Mouse (Mus musculus): ENCODE data around the gene Bmp6.

Bmp6 gene

GRCm38 (mm10) chr13:38344713-38345430 lies at the start of gene Bmp6:
Bmp6 (plus strand) TSS chr13:38345107.
- peak; percentile 80 for DNase-seq

- DNase-seq, result no peak
These were observed 48.7 kb upstream of the Bmp6 start for GRCm38 (mm10) chr13:38296166-38296565.

- DNase-seq, result peak; percentile 15
These were observed 48.3 kb upstream of the Bmp6 start for GRCm38 (mm10) chr13:38296601-38297000.

GRCm38 (mm10) chr13:38311125-38311524 lies 33.8 kb upstream of the Bmp6 start:
- no peak for DNase-seq

GRCm38 (mm10) chr13:38312357-38313040 lies 32.4 kb upstream of the Bmp6 start:
- DNase-seq, result no peak

GRCm38 (mm10) chr13:38314590-38314989 lies 30.3 kb upstream of the Bmp6 start:
- DNase-seq, result no peak

- DNase-seq, result no peak
These were observed 26.5 kb upstream of the Bmp6 start for GRCm38 (mm10) chr13:38318418-38318817.

GRCm38 (mm10) chr13:38320354-38320753 lies 24.6 kb upstream of the Bmp6 start:
- no peak for DNase-seq

- no peak for DNase-seq
These were observed 20.5 kb upstream of the Bmp6 start for GRCm38 (mm10) chr13:38324452-38324851.

GRCm38 (mm10) chr13:38327377-38327776 lies 17.5 kb upstream of the Bmp6 start:
- no peak for DNase-seq

- DNase-seq, result no peak
These were observed 11.4 kb upstream of the Bmp6 start for GRCm38 (mm10) chr13:38333496-38333895.

GRCm38 (mm10) chr13:38342598-38342997 lies 2.3 kb upstream of the Bmp6 start:
- DNase-seq, result peak; percentile 85

GRCm38 (mm10) chr13:38343202-38343601 lies 1.7 kb upstream of the Bmp6 start:
- no peak for DNase-seq

GRCm38 (mm10) chr13:38345431-38345820 lies 519 bp downstream of the Bmp6 start:
- DNase-seq, result no peak

GRCm38 (mm10) chr13:38346096-38346915 lies 1.4 kb downstream of the Bmp6 start:
- no peak for DNase-seq

GRCm38 (mm10) chr13:38347021-38347774 lies 2.3 kb downstream of the Bmp6 start:
- DNase-seq, result no peak

GRCm38 (mm10) chr13:38347775-38348135 lies 2.8 kb downstream of the Bmp6 start:
- no peak for DNase-seq

GRCm38 (mm10) chr13:38349046-38349445 lies 4.1 kb downstream of the Bmp6 start:
- no peak for DNase-seq

GRCm38 (mm10) chr13:38349818-38350217 lies 4.9 kb downstream of the Bmp6 start:
- DNase-seq, result no peak

GRCm38 (mm10) chr13:38351996-38352395 lies 7.1 kb downstream of the Bmp6 start:
- DNase-seq, result no peak

GRCm38 (mm10) chr13:38352986-38353385 lies 8.1 kb downstream of the Bmp6 start:
- no peak for DNase-seq

- no peak for DNase-seq
These were observed 8.7 kb downstream of the Bmp6 start for GRCm38 (mm10) chr13:38353420-38354255.
